Mouse (Mus musculus) frontal cortex, postnatal 36 days (tissue): ENCODE data around the gene Zcchc13.
"Not testable (repeated sequence)": the region's sequence is repeated elsewhere in the genome, so short reads cannot be mapped to it uniquely, and the experiment has no call there.

Experiments used
- DNase-seq, 2 experiments: peaks; one replicate each; pipeline ENCODE4 v3.0.0; 2022; ENCODE audit warnings: low spot score in 2 of 2

Gene Zcchc13

GRCm38 (mm10) chrX:103644301-103644700 is 13.9 kb downstream of the Zcchc13 start:
- no peak for DNase-seq

- no peak for DNase-seq
Measured at GRCm38 (mm10) chrX:103652048-103652447, 21.7 kb downstream of the Zcchc13 start.

- DNase-seq, result no peak
Measured at GRCm38 (mm10) chrX:103653021-103653420, 22.6 kb downstream of the Zcchc13 start.

GRCm38 (mm10) chrX:103658985-103659384 is 28.6 kb downstream of the Zcchc13 start:
- DNase-seq, result no peak

- DNase-seq, result not testable (repeated sequence)
Measured at GRCm38 (mm10) chrX:103664445-103664844, 34.1 kb downstream of the Zcchc13 start.

- DNase-seq, result no peak
Measured at GRCm38 (mm10) chrX:103670245-103670644, 39.9 kb downstream of the Zcchc13 start.

- no peak for DNase-seq
Measured at GRCm38 (mm10) chrX:103673761-103674160, 43.4 kb downstream of the Zcchc13 start.

GRCm38 (mm10) chrX:103674674-103675073 is 44.3 kb downstream of the Zcchc13 start:
- DNase-seq, result no peak
